Mouse (Mus musculus) bone marrow, adult 2 months (tissue): ENCODE measurements around the gene Taar4.

ENCODE experiments used
- CTCF ChIP-seq: fragments of 200-500 bp; IDR thresholded peaks from 2 replicates; pipeline ENCODE4 v1.5.1; 2011; ENCODE audit warnings: low read length, control low read depth; ENCODE audit not compliant: control insufficient read depth, insufficient read depth
- POLR2A ChIP-seq: fragments of 200-500 bp; IDR thresholded peaks from 2 replicates; pipeline ENCODE4 v1.6.1; 2011; ENCODE audit warnings: low read depth, mild to moderate bottlenecking, control low read depth, low read length, borderline replicate concordance; ENCODE audit not compliant: control insufficient read depth

DNA sequence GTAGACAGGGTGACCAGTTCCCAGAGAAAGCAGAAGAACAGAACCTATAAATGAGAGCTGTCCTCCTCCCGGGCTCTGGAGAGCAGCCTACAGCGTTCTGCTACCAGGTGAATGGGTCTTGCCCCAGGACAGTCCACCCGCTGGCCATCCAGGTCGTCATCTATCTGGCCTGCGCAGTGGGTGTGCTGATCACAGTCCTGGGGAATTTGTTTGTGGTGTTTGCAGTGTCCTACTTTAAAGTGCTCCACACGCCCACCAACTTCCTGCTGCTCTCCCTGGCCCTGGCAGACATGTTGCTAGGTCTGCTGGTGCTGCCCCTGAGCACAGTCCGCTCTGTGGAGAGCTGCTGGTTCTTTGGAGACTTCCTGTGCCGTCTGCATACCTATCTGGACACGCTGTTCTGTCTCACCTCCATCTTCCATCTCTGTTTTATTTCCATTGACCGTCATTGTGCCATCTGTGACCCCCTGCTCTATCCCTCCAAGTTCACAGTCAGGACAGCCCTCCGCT is 10.4 kb downstream of the Taar4 start, which contains the start of gene Taar5:
- TF ChIP-seq CTCF (no peak), POLR2A (no peak)
